1 mouse cellular context compared by ENCODE assay signal in the genomic region with DNA sequence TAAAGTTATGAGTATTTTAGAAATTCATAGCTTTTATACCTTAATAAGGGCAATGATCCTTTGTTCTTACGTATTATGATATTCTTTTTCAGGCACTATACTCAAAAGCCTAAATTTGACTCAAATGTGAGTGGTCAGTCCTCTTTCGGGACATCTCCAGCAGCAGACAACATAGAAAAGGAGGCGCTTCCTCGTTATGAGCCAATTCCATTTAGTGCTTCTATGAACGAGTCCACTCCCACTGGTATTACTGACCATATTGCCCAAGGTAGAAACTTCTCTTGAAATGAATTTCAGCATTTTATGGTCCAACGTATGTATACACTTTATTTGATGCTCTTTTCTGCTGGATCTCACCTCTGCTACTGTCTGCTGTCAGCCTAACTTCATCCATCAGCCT.
TF ChIP-seq lines count a peak whose summit lies in the region.

No protein-coding gene starts in this region.

TF ChIP-seq in CH12.LX, 34 proteins besides CTCF, POLR2A, EP300 and RAD21:
- TF ChIP-seq ZKSCAN1 (IDR thresholded peaks at IDR 0.05; ENCODE audit: borderline replicate concordance, low read depth, low read length) (no peak), ETS1 (conservative IDR thresholded peaks at IDR 0.05; ENCODE audit: low read depth, low read length) (no peak), MAZ (IDR thresholded peaks at IDR 0.05; ENCODE audit: low read depth, low read length) (no peak), CHD1 (IDR thresholded peaks at IDR 0.05; ENCODE audit: low read depth, low read length) (no peak), TCF12 (IDR thresholded peaks at IDR 0.05; ENCODE audit: low read depth, low read length) (no peak), USF2 (conservative IDR thresholded peaks at IDR 0.05; ENCODE audit: low read depth, low read length) (no peak), E2F4 (IDR thresholded peaks at IDR 0.05; ENCODE audit: insufficient replicate concordance, low read depth, low read length) (no peak), HCFC1 (IDR thresholded peaks at IDR 0.05; ENCODE audit: low read depth, low read length) (no peak), BHLHE40 (IDR thresholded peaks at IDR 0.05; ENCODE audit: low read depth, low read length) (no peak), SIN3A (IDR thresholded peaks at IDR 0.05; ENCODE audit: low read length) (no peak), TBP (conservative IDR thresholded peaks at IDR 0.05; ENCODE audit: low read depth, low read length) (no peak)
